Mouse (Mus musculus) E14TG2a.4 (cell line): ENCODE measurements around the gene Hyal3.

Experiments
- H3K27me3 ChIP-seq: 2 replicates; pipeline ENCODE4 v1.6.1; 2014; ENCODE audit warnings: low read length, control low read depth; ENCODE audit not compliant: insufficient read depth
- H3K36me3 ChIP-seq: 2 replicates; pipeline ENCODE4 v1.6.1; 2014; ENCODE audit warnings: low read length, control low read depth; ENCODE audit not compliant: insufficient read depth
- H3K4me1 ChIP-seq: replicated peaks from 2 replicates; pipeline ENCODE4 v1.6.1; 2014; ENCODE audit warnings: low read depth, low read length, control low read depth
- H3K4me3 ChIP-seq: replicated peaks from 2 replicates; pipeline ENCODE4 v1.5.1; 2014; ENCODE audit warnings: mild to moderate bottlenecking, low read length
- H3K9me3 ChIP-seq: 2 replicates; pipeline ENCODE4 v1.6.1; 2014; ENCODE audit warnings: low read length, control low read depth
- CTCF ChIP-seq: conservative IDR thresholded peaks from 2 replicates; pipeline ENCODE4 v1.5.1; 2014; ENCODE audit warnings: low read length
- NANOG ChIP-seq: IDR thresholded peaks from 2 replicates; pipeline ENCODE4 v1.6.1; 2014; ENCODE audit warnings: borderline replicate concordance, low read length, mixed read lengths
- POU5F1 ChIP-seq: IDR thresholded peaks from 2 replicates; pipeline ENCODE4 v1.6.1; 2014; ENCODE audit warnings: low read length, borderline replicate concordance

Hyal3 gene

DNA sequence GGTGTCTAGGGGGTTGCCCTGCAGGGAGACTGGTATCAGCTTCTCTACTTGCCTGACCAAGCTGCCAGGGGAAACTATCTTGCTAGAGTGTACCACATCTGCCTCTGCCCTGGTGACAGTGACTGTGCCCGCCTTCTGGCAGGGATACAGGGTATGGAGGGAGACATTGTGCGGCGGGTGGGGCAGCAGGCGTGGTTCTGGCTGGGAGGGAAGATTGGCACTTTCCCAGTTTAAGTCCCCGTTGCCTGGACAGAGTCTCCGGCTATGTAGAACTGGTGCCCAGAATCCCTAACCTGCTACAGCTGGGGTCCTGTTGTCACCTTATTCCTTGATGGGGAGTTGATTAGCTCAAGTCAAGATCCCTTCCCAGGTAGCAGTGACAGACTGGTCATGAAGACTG lies 51.9 kb downstream of the Hyal3 start:
- peaks cover 24% of the 10 kb centered on the region for H3K27me3 ChIP-seq
- H3K36me3 ChIP-seq: peaks cover 19% of the 10 kb centered on the region
- peak overlapping the region; percentile 88 for H3K4me3 ChIP-seq
- no peaks in the 10 kb centered on the region for H3K9me3 ChIP-seq
- H3K4me1 ChIP-seq: peaks cover 88% of the 10 kb centered on the region
- TF ChIP-seq POU5F1: no peak
- no peak for TF ChIP-seq CTCF
- TF ChIP-seq NANOG: no peak

GRCm38 (mm10) chr9:107633091-107633660 lies 52.6 kb downstream of the Hyal3 start:
- TF ChIP-seq CTCF (no peak), NANOG (no peak), POU5F1 (no peak)
- Histone ChIP-seq H3K9me3 (no peaks in the 10 kb centered on the region), H3K27me3 (peaks cover 24% of the 10 kb centered on the region)

GRCm38 (mm10) chr9:107633661-107634405 lies 53.2 kb downstream of the Hyal3 start:
- Histone ChIP-seq H3K4me1 (peaks cover 74% of the 10 kb centered on the region), H3K4me3 (peak overlapping the region; percentile 88), H3K9me3 (no peaks in the 10 kb centered on the region), H3K27me3 (peaks cover 24% of the 10 kb centered on the region), H3K36me3 (peaks cover 15% of the 10 kb centered on the region)
- TF ChIP-seq POU5F1 (no peak), NANOG (no peak), CTCF (no peak)

More at GRCm38 (mm10) chr9:107633091-107633660, 52.6 kb downstream of the Hyal3 start:
- H3K4me3 ChIP-seq: peak overlapping the region; percentile 88
- H3K4me1 ChIP-seq: peaks cover 81% of the 10 kb centered on the region
- peaks cover 15% of the 10 kb centered on the region for H3K36me3 ChIP-seq

GRCm38 (mm10) chr9:107634406-107635278 lies 54.0 kb downstream of the Hyal3 start:
- Histone ChIP-seq H3K9me3 (no peaks in the 10 kb centered on the region), H3K4me3 (peak overlapping the region; percentile 88), H3K4me1 (peaks cover 66% of the 10 kb centered on the region), H3K36me3 (peaks cover 15% of the 10 kb centered on the region), H3K27me3 (peaks cover 24% of the 10 kb centered on the region)
- TF ChIP-seq CTCF (no peak), POU5F1 (no peak), NANOG (no peak)

GRCm38 (mm10) chr9:107635279-107636028 lies 54.8 kb downstream of the Hyal3 start, which contains the start of gene Gnai2:
Gene Gnai2, minus strand, starts transcription at chr9:107635367.
- no peak for TF ChIP-seq POU5F1
- no peak for TF ChIP-seq NANOG
- no peak for TF ChIP-seq CTCF
- Histone ChIP-seq H3K27me3 (peaks cover 24% of the 10 kb centered on the region), H3K9me3 (no peaks in the 10 kb centered on the region)

More at GRCm38 (mm10) chr9:107635279-107636028, 54.8 kb downstream of the Hyal3 start, which contains the start of gene Gnai2:
- Histone ChIP-seq H3K36me3 (peaks cover 15% of the 10 kb centered on the region), H3K4me3 (peak within 1 kb of the TSS; percentile 88), H3K4me1 (peaks cover 66% of the 10 kb centered on the region)
